Mouse (Mus musculus): ENCODE measurements around the gene Atp1b2. TPM values are rescaled to one million over a fixed set of nuclear protein-coding genes. Genes with fewer than 3 reads are reported as not detected.
A peak's percentile ranks its signal among the peaks of the same experiment; 100 is the strongest.
"Not testable (repeated sequence)": the region's sequence is repeated elsewhere in the genome, so short reads cannot be mapped to it uniquely, and the experiment has no call there.

Gene Atp1b2
- total RNA-seq (2021): 100 to 1,000 TPM; 513 to 551 TPM
- long read RNA-seq, experiment 1, transcript Atp1b2-201 (7 exons, 2,842 nt): major isoform, 289 of 325 reads
- long read RNA-seq, experiment 1, transcript Atp1b2-204 (6 exons, 711 nt): minor isoform, 10 of 325 reads
- long read RNA-seq, experiment 1, partial matches to known transcripts: 8 of 325 reads
- long read RNA-seq, experiment 1, other reads (novel, unspliced or antisense): 18 of 325 reads
- long read RNA-seq, experiment 2, transcript Atp1b2-204 (6 exons, 711 nt): minor isoform, 5 of 391 reads
- long read RNA-seq, experiment 2, transcript Atp1b2-201 (7 exons, 2,842 nt): major isoform, 326 of 391 reads
- long read RNA-seq, experiment 2, partial matches to known transcripts: 17 of 391 reads
- long read RNA-seq, experiment 2, other reads (novel, unspliced or antisense): 43 of 391 reads

- peak; percentile 85 to 92 for DNase-seq (ENCODE audit: low spot score in 2 of 2)
Measured at GRCm38 (mm10) chr11:69605726-69606490, at the start of gene Atp1b2. Gene Atp1b2 (minus strand): TSS chr11:69605942.

- DNase-seq (ENCODE audit: low spot score in 2 of 2): no peak
Measured at GRCm38 (mm10) chr11:69654760-69655159, 49.0 kb upstream of the Atp1b2 start.

- DNase-seq (ENCODE audit: low spot score in 2 of 2): no peak
Measured at GRCm38 (mm10) chr11:69653399-69653798, 47.7 kb upstream of the Atp1b2 start.

- DNase-seq (ENCODE audit: low spot score in 2 of 2): no peak
Measured at GRCm38 (mm10) chr11:69645860-69646259, 40.1 kb upstream of the Atp1b2 start.

GRCm38 (mm10) chr11:69635471-69635870 is 29.7 kb upstream of the Atp1b2 start:
- DNase-seq (ENCODE audit: low spot score in 2 of 2): no peak

DNA sequence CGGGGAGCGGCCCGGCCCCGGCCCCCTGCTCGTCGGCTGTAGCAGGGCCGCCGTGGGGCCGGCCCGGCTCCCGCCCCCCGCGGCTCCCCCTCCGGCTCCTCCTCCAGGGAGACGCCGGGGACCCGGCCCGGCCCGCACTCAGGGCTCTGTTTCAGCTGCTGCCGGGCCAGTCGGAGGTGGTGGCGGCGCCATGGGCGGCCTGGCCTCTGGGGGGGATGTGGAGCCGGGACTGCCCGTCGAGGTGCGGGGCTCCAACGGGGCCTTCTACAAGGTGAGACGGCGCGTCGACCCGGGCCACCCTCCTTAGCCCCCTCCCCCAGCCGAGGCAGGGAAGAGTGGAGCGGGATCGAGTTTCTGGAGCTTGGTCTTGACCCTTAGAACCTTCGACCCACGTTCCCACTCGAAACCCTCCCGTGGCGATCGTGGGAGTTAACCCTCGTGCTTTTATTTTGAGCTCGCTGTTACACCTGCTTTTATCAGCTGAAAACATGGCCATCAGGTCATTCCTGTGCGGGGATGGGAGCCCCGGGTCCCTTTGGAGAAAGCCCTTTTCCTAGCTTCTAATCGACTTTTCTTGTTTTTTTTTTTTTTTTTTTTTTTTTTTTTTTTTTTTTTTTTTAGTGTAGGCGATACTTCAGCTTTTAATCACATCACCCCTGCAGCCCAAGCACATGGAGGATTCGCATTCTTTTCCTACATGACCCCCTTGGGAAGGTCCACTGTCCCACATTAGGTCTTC is 27.6 kb upstream of the Atp1b2 start:
- DNase-seq (ENCODE audit: low spot score in 2 of 2): peak in 1 of 2 experiments; percentile 47

GRCm38 (mm10) chr11:69632284-69633089 is 26.7 kb upstream of the Atp1b2 start, which contains the start of gene Fxr2:
Gene Fxr2 (plus strand): TSS chr11:69632990.
- peak; percentile 100 for DNase-seq (ENCODE audit: low spot score in 2 of 2)

- DNase-seq (ENCODE audit: low spot score in 2 of 2): no peak
Measured at GRCm38 (mm10) chr11:69629802-69630201, 24.1 kb upstream of the Atp1b2 start.

- DNase-seq (ENCODE audit: low spot score in 2 of 2): peak; percentile 53 to 72
Measured at GRCm38 (mm10) chr11:69628286-69628685, 22.5 kb upstream of the Atp1b2 start.

DNA sequence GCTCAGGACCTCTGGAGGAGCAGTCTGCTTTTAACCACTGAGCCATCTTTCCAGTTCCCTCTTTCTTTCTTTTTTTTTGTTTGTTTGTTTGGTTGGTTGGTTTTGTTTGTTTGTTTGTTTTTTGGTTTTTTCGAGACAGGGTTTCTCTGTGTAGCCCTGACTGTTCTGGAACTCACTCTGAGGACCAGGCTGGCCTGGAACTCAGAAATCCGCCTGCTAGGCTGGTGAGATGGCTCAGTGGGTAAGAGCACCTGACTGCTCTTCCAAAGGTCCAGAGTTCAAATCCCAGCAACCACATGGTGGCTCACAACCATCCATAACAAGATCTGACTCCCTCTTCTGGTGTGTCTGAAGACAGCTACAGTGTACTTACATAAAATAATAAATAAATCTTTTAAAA is 18.6 kb upstream of the Atp1b2 start:
- not testable (repeated sequence) for DNase-seq (ENCODE audit: low spot score in 2 of 2)

DNA sequence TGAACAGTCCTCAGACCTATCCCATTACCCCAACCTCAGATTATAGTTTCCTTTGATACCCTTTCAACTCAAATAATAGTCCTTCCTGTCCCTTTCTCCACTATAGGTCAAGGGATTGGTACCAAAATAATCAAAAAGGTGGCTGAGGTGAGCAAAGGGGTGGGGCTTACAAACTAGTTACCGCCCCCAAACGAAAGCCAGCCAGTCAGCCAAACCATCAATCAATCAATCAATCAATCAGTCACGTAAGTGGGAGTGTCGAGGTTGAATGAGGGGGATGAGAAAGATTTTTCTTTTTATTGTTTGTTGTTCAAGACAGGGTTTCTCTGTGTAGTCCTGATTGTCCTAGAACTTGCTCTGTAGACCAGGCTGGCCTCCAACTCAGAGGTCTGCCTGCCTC is 17.3 kb upstream of the Atp1b2 start:
- no peak for DNase-seq (ENCODE audit: low spot score in 2 of 2)

GRCm38 (mm10) chr11:69622406-69622805 is 16.7 kb upstream of the Atp1b2 start:
- DNase-seq (ENCODE audit: low spot score in 2 of 2): no peak

GRCm38 (mm10) chr11:69621571-69622268 is 16.0 kb upstream of the Atp1b2 start, which contains the start of gene Sat2:
Gene Sat2 (plus strand): TSS chr11:69622024.
- peak; percentile 61 to 69 for DNase-seq (ENCODE audit: low spot score in 2 of 2)

DNA sequence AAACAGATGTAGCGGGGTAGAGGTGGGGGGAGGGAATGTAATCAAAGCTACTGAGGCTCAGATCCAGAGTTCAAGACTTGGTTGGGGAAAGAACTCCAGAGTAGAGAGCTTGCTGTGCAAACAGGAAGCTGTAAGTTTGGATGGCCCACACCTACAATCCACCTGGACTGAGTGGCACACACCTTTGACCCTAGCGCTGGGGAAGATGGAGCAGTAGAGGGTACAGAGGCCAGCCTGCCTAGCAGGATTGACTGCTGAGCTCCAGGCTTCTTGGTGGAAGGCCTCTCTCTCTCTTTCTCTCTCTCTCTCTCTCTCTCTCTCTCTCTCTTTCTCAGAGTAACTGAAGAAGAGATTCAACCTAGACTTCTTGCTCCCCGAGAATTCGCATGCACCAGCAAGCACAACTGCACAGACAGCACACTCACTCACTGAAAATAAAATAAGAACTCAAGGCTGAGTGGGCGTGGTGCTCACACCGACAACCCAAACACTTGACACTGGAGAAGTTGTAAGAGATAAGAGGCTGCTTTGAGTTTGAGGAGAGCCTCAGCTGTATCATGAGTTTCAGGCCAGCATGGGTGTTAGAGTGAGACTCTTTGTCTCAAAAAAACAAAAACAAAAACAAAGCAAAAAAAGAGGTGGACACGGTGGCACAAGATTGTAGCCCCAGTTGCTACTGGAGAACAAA is 14.8 kb upstream of the Atp1b2 start:
- no peak for DNase-seq (ENCODE audit: low spot score in 2 of 2)

DNA sequence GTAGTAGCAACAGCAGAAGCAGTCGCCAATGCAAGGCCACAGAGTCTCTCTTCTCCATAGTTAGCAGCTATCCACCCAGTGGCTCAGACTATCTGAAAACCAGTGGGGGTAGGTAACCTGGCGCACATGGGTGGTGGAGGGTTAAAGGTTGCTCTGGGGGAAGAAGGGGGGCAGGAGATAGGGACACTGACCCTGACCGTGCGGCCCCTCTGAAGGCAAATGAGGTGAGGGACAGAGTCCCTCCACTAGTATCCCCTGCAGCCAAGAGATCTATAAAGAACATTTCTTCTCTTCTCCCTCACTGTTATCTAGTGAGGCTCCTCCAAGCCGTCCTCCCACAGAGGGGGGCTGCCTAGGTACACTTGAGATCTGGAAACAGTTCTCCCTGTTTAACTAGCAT is 12.1 kb upstream of the Atp1b2 start, which contains the start of gene Shbg:
Gene Shbg (minus strand): TSS at position 101 of the 400 bp plus-strand sequence.
- DNase-seq (ENCODE audit: low spot score in 2 of 2): no peak

- no peak for DNase-seq (ENCODE audit: low spot score in 2 of 2)
Measured at GRCm38 (mm10) chr11:69616781-69617180, 11.0 kb upstream of the Atp1b2 start.

DNA sequence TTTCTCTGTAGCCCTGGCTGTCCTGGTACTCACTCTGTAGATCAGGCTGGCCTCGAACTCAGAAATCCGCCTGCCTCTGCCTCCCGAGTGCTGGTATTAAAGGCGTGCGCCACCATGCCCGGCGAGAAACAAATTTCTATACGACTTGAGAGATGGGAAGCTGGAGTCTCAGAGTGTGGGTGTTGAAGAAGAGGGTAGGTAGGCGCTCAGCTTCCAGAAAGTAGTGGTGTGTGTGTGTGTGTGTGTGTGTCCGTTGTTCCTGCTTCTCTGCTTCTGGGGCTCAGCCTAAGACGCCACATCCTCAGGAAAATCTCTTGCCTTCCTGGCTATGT is 8.5 kb upstream of the Atp1b2 start:
- DNase-seq (ENCODE audit: low spot score in 2 of 2): not testable (repeated sequence)

DNA sequence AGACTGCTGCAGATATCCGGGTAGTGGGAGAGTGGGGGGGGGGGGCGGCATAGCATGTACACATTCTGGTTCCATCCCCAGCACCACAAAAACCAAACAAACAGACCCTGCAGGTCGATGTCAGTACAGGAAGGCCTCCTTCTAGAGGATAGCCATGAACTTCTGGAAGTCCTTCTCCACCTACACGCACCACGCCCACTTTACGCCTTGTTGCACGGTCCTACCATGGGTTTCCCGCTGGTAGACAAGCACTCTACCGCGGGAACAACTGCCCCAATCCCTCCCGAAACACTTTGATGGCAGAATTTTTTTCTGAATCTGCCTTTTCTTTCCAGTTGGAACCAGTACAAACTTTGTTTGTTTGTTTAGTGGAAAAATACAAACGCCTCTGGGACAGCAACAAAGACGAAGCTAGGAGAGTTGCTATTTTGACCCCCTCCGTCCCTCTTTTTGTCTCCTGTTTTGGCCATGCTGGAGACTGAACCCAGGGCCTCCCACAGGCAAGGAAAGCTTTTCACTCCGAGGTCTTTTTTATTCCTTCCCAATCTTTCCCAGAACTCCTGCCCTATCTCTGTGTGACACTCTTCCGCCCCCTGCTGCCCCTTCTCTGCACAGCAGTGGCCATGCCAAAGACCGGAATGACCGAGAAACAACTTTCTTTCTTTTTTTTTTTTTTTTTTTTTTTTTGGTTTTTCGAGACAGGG is 8.0 kb upstream of the Atp1b2 start:
- DNase-seq (ENCODE audit: low spot score in 2 of 2): peak; percentile 78 to 86

DNA sequence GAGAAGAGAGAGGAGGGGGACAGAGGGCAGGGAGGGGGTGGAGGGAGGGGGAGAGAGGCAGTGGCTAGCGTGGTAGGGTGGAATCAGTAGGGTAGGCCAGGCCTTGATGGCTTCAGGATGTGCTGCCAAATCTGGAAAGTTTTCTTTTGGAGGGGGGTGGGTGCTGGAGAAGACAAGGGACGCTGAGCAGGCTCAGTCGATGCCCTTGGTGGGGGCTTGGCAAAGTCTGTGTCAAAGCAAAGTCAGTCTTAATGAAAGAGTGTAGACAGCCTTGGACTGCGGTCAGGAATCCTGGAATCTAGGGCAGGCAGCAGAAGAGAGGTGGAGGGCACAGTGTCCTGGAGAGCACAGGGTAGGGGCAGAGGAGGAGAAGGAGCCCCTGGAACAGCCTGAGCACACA is 5.2 kb upstream of the Atp1b2 start:
- peak in 1 of 2 experiments; percentile 60 for DNase-seq (ENCODE audit: low spot score in 2 of 2)
